12 mouse cellular contexts compared by ENCODE assay signal in genomic region chr2:27956751-27957150, GRCm38 (mm10).
A peak's percentile ranks its signal among the peaks of the same experiment; 100 is the strongest.
DNase-seq lines count a peak whose midpoint lies in the region; ATAC-seq lines count a peak whose summit lies in the region.
"Had no signal": no experiment of that assay in that cellular context is flagged by ENCODE, and none has a peak within 500 bp of the region (broad histone marks: within the 10 kb centered on the region; RNA-seq: fewer than 3 reads in every experiment).

No protein-coding gene starts in this region.

- no peak for DNase-seq in forebrain, embryonic 10.5 days (ENCODE audit: extremely low spot score, low spot score)
- DNase-seq in kidney, adult 11 months = no peak
- no peak for DNase-seq in urinary bladder, postnatal 36 days (ENCODE audit: low spot score in 2 of 2)
- DNase-seq: thymus, adult 2 months had no signal

- H3K9ac ChIP-seq in forebrain, embryonic 15.5 days (replicated peaks) = no peak overlapping the region
- H3K9ac ChIP-seq in kidney, embryonic 15.5 days = no peak overlapping the region
- no peak overlapping the region for H3K9ac ChIP-seq in heart, embryonic 12.5 days
- H3K9ac ChIP-seq in liver, embryonic 12.5 days = no peak overlapping the region
- H3K9ac ChIP-seq: embryonic facial prominence, embryonic 15.5 days had no signal

- 86% methylated on average over 7 of the region's 7 CpGs for WGBS in forebrain, embryonic 10.5 days
- 65% methylated on average over 7 of the region's 7 CpGs for WGBS in forebrain, embryonic 15.5 days
- WGBS in kidney, embryonic 15.5 days = 47% methylated on average over 7 of the region's 7 CpGs
- 69% methylated on average over 7 of the region's 7 CpGs for WGBS in heart, embryonic 12.5 days
- WGBS in liver, embryonic 12.5 days (ENCODE audit: insufficient replicate concordance) = 81% methylated on average over 7 of the region's 7 CpGs

- no peaks in the 10 kb centered on the region for H3K9me3 ChIP-seq in forebrain, embryonic 10.5 days
- H3K9me3 ChIP-seq in forebrain, embryonic 15.5 days = no peaks in the 10 kb centered on the region
- H3K9me3 ChIP-seq in kidney, embryonic 15.5 days (replicated peaks) = no peaks in the 10 kb centered on the region
- no peaks in the 10 kb centered on the region for H3K9me3 ChIP-seq in heart, embryonic 12.5 days (replicated peaks)
- no peaks in the 10 kb centered on the region for H3K9me3 ChIP-seq in liver, embryonic 12.5 days (replicated peaks)
- H3K9me3 ChIP-seq: embryonic facial prominence, embryonic 15.5 days; limb, embryonic 10.5 days had no signal

- peaks cover 31% of the 10 kb centered on the region for H3K4me1 ChIP-seq in forebrain, embryonic 10.5 days
- peaks cover 16% of the 10 kb centered on the region for H3K4me1 ChIP-seq in forebrain, embryonic 15.5 days
- H3K4me1 ChIP-seq in kidney, embryonic 15.5 days = peaks cover 39% of the 10 kb centered on the region
- H3K4me1 ChIP-seq in heart, embryonic 12.5 days (replicated peaks) = peaks cover 37% of the 10 kb centered on the region
- H3K4me1 ChIP-seq in liver, embryonic 12.5 days = no peaks in the 10 kb centered on the region; the same call in 1 of the 2 replicates

- no peak overlapping the region for H3K4me2 ChIP-seq in forebrain, embryonic 15.5 days (replicated peaks)
- H3K4me2 ChIP-seq in kidney, embryonic 15.5 days = no peak overlapping the region
- H3K4me2 ChIP-seq in heart, embryonic 12.5 days = no peak overlapping the region
- no peak overlapping the region for H3K4me2 ChIP-seq in liver, embryonic 12.5 days
- H3K4me2 ChIP-seq: embryonic facial prominence, embryonic 15.5 days had no signal

- H3K4me3 ChIP-seq in forebrain, embryonic 10.5 days = no peak overlapping the region
- no peak overlapping the region for H3K4me3 ChIP-seq in forebrain, embryonic 15.5 days
- H3K4me3 ChIP-seq in kidney, embryonic 15.5 days (replicated peaks) = no peak overlapping the region
- H3K4me3 ChIP-seq in heart, embryonic 12.5 days = no peak overlapping the region
- H3K4me3 ChIP-seq in liver, embryonic 12.5 days = no peak overlapping the region
- H3K4me3 ChIP-seq: embryonic facial prominence, embryonic 15.5 days; layer of hippocampus, adult 2 months; limb, embryonic 10.5 days had no signal

- no peaks in the 10 kb centered on the region for H3K27me3 ChIP-seq in forebrain, embryonic 10.5 days (ENCODE audit: poor library complexity, severe bottlenecking)
- H3K27me3 ChIP-seq in forebrain, embryonic 15.5 days = no peaks in the 10 kb centered on the region
- no peaks in the 10 kb centered on the region for H3K27me3 ChIP-seq in kidney, embryonic 15.5 days
- no peaks in the 10 kb centered on the region for H3K27me3 ChIP-seq in heart, embryonic 12.5 days (replicated peaks)
- H3K27me3 ChIP-seq in liver, embryonic 12.5 days (replicated peaks) = peaks cover 16% of the 10 kb centered on the region
- H3K27me3 ChIP-seq: embryonic facial prominence, embryonic 15.5 days had no signal

- ATAC-seq in forebrain, embryonic 15.5 days (replicated peaks) = no peak
- peak; percentile 46; the same call in 1 of the 2 replicates for ATAC-seq in kidney, embryonic 15.5 days (replicated peaks; ENCODE audit: low FRiP score)
- no peak for ATAC-seq in heart, embryonic 12.5 days (ENCODE audit: insufficient number of reproducible peaks, low FRiP score)
- ATAC-seq in liver, embryonic 12.5 days = no peak
- ATAC-seq in activated CD4-positive, CD25-positive, alpha-beta regulatory T cell, adult 4 months = no peak

- H3K27ac ChIP-seq in forebrain, embryonic 10.5 days = peak overlapping the region; percentile 56; the same call in 1 of the 2 replicates
- no peak overlapping the region for H3K27ac ChIP-seq in forebrain, embryonic 15.5 days (replicated peaks)
- H3K27ac ChIP-seq in kidney, embryonic 15.5 days = peak overlapping the region; percentile 68
- peak overlapping the region; percentile 50; the same call in 1 of the 2 replicates for H3K27ac ChIP-seq in heart, embryonic 12.5 days (ENCODE audit: poor library complexity, severe bottlenecking)
- H3K27ac ChIP-seq in liver, embryonic 12.5 days = peak overlapping the region; percentile 7; the same call in 1 of the 2 replicates
- H3K27ac ChIP-seq: embryonic facial prominence, embryonic 15.5 days; layer of hippocampus, adult 2 months; limb, embryonic 10.5 days had no signal

- H3K36me3 ChIP-seq in forebrain, embryonic 10.5 days (replicated peaks) = peaks cover 16% of the 10 kb centered on the region
- no peaks in the 10 kb centered on the region for H3K36me3 ChIP-seq in forebrain, embryonic 15.5 days
- peaks cover 15% of the 10 kb centered on the region for H3K36me3 ChIP-seq in kidney, embryonic 15.5 days
- H3K36me3 ChIP-seq in heart, embryonic 12.5 days = peaks cover 45% of the 10 kb centered on the region
- no peaks in the 10 kb centered on the region for H3K36me3 ChIP-seq in liver, embryonic 12.5 days
